Mouse (Mus musculus): ENCODE data around the gene Rgs11.

Gene Rgs11

GRCm38 (mm10) chr17:26232863-26233262 is 30.1 kb downstream of the Rgs11 start:
- peak; percentile 61 for DNase-seq

- no peak for DNase-seq
These were observed 31.6 kb downstream of the Rgs11 start for GRCm38 (mm10) chr17:26234386-26234785.

- no peak for DNase-seq
These were observed 32.5 kb downstream of the Rgs11 start for GRCm38 (mm10) chr17:26235077-26235815.

DNA sequence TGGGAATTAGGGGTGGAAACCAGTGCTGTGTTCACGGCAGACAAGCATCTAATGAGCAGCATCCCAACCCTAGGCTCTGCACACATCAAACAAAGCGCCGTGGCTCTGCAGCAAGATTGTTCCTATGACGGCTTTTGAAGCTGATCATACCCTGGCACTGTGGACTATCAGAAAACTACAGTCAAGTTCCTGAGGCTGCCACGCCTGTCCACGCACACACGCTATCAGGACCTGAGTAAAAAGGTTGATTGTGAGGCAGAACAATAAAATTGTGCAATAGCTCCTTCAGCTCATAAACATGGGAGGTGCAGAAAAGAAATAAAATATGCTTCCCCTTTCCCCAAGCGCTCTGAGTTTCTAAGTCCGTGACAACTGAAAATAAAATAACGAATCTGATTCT is 34.9 kb downstream of the Rgs11 start:
- DNase-seq: no peak

GRCm38 (mm10) chr17:26239551-26239950 is 36.8 kb downstream of the Rgs11 start:
- DNase-seq: no peak

DNA sequence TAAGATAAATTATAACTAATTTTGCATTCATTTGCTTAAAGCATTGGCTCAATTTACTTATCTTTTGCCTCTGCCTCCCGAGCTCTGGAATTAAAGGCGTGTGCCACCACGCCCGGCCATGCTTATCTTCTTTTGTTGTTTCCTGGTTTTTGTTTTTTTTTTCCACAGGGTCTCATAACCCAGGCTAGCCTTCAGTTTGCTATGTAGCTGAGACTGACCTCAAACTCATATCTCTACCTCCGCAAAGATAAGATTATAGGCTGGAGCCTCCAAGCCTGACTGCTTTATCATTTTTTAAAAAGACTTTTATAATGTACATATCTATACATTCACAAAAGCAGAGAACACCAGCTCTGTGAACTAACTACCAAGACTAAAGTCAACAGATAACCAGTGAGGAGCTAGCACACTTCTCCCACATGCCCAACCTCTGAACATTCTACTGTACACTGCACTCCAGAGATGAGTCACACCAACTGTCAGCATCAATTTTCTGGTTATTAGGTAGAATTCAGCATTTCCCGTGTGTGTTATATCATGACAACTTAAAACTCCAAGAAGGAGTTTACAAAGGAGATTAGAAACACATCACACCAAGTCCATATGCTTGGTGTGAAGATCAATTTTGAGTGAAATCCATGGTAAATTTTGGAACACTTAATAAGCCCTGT is 37.5 kb downstream of the Rgs11 start:
- no peak for DNase-seq

- DNase-seq: no peak
These were observed 38.2 kb downstream of the Rgs11 start for GRCm38 (mm10) chr17:26240990-26241389.

DNA sequence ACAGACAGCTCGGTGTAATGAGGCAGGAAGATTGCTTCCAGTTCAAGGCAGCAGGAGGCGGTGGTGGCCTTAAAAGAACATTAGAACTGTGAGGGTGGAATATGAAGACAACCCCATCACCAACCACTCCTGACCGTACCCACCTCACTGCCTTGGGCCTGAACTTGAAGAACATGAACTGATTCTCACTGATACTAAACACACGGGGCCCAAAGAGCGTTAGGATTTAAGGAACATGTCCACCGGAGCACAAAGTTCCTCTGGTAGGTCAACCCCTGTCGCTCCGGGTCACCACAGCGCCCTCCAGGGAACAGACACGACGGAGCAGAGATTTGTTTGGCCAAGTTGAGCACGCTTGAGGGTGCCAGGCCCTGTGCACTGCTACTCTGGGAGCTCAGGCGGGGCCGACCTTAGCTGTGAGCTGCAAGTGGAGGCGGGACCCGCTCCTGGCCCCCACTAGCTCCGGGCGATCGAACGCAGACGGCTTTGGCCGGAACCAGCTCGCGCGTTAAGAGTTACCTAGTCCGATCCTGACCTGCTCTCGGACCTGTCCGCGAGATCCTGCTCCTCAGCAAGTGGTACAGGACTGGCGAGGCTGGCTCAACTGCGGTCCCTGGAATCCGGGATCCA is 40.8 kb downstream of the Rgs11 start:
- DNase-seq: peak; percentile 73

GRCm38 (mm10) chr17:26244101-26244841 is 41.5 kb downstream of the Rgs11 start, which contains the start of gene Fam234a:
Gene Fam234a (minus strand): TSS chr17:26244242.
- peak; percentile 94 for DNase-seq

DNA sequence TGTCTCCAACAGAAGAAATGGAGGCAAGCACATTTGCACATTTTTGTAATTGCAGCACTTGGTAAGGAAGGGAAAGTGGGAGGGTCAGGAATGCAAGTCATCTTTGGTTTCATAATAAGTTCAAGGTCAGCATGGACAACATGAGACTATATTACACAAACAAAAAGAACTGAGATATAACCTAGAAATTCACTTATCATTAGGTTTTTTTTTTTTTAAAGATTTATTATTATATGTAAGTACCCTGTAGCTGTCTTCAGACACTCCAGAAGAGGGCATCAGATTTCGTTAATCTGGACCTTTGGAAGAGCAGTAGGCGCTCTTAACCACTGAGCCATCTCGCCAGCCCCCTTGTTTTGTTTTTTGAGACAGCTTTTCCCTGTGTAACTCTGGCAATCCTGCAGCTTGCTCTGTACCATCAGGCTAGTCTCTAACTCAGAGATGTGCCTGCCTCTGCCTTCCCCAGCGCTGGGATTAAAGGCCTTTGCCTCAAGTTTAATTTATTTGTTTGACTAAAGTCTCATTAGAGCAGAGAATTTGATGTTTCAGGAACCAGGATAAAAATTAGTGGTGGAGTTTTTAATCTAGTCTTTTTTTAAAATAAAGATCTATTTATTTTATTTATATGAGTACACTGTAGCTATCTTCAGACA is 49.3 kb downstream of the Rgs11 start:
- no peak for DNase-seq

GRCm38 (mm10) chr17:26252539-26253251 is 49.9 kb downstream of the Rgs11 start, which contains the start of gene Luc7l:
Gene Luc7l (plus strand): TSS chr17:26252896.
- DNase-seq: peak; percentile 91

DNA sequence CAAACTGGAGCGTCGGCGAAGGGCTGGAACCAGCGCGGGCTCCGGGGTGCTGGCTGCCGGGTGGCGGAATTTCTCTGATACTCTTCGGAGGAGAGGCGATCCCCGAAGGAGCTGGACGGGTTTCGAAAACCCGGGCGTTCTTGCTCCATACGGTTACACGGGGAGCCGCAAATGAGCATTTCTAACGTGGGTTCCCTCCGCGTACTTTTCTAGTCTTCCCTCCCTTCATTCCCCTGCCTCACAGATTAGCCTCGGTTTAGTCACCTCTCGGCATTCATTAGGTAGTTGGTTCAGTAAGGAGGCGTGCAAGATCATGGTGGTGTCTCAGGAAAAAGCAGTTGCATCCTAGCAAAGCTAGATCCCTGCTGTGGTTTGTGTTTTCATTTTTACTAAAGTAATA is 50.6 kb downstream of the Rgs11 start:
- DNase-seq: no peak

GRCm38 (mm10) chr17:26255313-26255712 is 52.6 kb downstream of the Rgs11 start:
- no peak for DNase-seq

Measured in thymus, postnatal 4 days (tissue).